Mouse (Mus musculus): ENCODE results near the gene Snx21. TPM values are rescaled to one million over a fixed set of nuclear protein-coding genes. Genes with fewer than 3 reads are reported as not detected.
A peak's percentile ranks its signal among the peaks of the same experiment; 100 is the strongest.

Snx21 gene
- polyA plus RNA-seq, 1 experiment: 19.5 TPM

- Histone ChIP-seq H3K4me3 (ENCODE audit: insufficient read depth, poor library complexity, severe bottlenecking) (no peak overlapping the region), H3K27me3 (ENCODE audit: control insufficient read depth, insufficient read depth, insufficient read length) (no peaks in the 10 kb centered on the region), H3K79me2 (ENCODE audit: control insufficient read depth, insufficient read depth) (no peaks in the 10 kb centered on the region), H3K79me3 (ENCODE audit: low read depth) (no peaks in the 10 kb centered on the region), H3K36me3 (ENCODE audit: control insufficient read depth, insufficient read depth) (peaks cover 8% of the 10 kb centered on the region), H3ac (ENCODE audit: control insufficient read depth, insufficient read length, low read depth) (no peak overlapping the region)
- TF ChIP-seq MAX (IDR thresholded peaks at IDR 0.05) (no peak), CTCF (IDR thresholded peaks at IDR 0.05; ENCODE audit: control insufficient read depth, insufficient read depth, insufficient read length) (no peak), MYOG (IDR thresholded peaks at IDR 0.05; ENCODE audit: control insufficient read depth, extremely low read depth, insufficient read length) (no peak), MYOD1 (IDR thresholded peaks at IDR 0.05; ENCODE audit: control insufficient read depth, insufficient read length, low read depth) (no peak), FOSL1 (IDR thresholded peaks at IDR 0.05; ENCODE audit: insufficient read depth, low read length, poor library complexity, severe bottlenecking) (no peak), USF1 (IDR thresholded peaks at IDR 0.05; ENCODE audit: low read depth) (no peak), CEBPB (IDR thresholded peaks at IDR 0.05; ENCODE audit: low read depth) (no peak)
Measured at GRCm38 (mm10) chr2:164815821-164816220, 30.2 kb downstream of the Snx21 start.

- Histone ChIP-seq H3K4me3 (ENCODE audit: insufficient read depth, poor library complexity, severe bottlenecking) (no peak overlapping the region), H3K79me3 (ENCODE audit: low read depth) (no peaks in the 10 kb centered on the region), H3K27me3 (ENCODE audit: control insufficient read depth, insufficient read depth, insufficient read length) (no peaks in the 10 kb centered on the region), H3K79me2 (ENCODE audit: control insufficient read depth, insufficient read depth) (no peaks in the 10 kb centered on the region), H3K36me3 (ENCODE audit: control insufficient read depth, insufficient read depth) (peaks cover 8% of the 10 kb centered on the region), H3ac (ENCODE audit: control insufficient read depth, insufficient read length, low read depth) (no peak overlapping the region)
- no peak for TF ChIP-seq MYOG (IDR thresholded peaks at IDR 0.05; ENCODE audit: control insufficient read depth, extremely low read depth, insufficient read length)
- TF ChIP-seq CEBPB (IDR thresholded peaks at IDR 0.05; ENCODE audit: low read depth): no peak
- TF ChIP-seq MYOD1 (IDR thresholded peaks at IDR 0.05; ENCODE audit: control insufficient read depth, insufficient read length, low read depth): no peak
- TF ChIP-seq USF1 (IDR thresholded peaks at IDR 0.05; ENCODE audit: low read depth): no peak
- no peak for TF ChIP-seq MAX (IDR thresholded peaks at IDR 0.05)
- TF ChIP-seq FOSL1 (IDR thresholded peaks at IDR 0.05; ENCODE audit: insufficient read depth, low read length, poor library complexity, severe bottlenecking): no peak
- TF ChIP-seq CTCF (IDR thresholded peaks at IDR 0.05; ENCODE audit: control insufficient read depth, insufficient read depth, insufficient read length): no peak
Measured at GRCm38 (mm10) chr2:164817206-164817605, 31.6 kb downstream of the Snx21 start.

- Histone ChIP-seq H3K27me3 (ENCODE audit: control insufficient read depth, insufficient read depth, insufficient read length) (no peaks in the 10 kb centered on the region), H3K36me3 (ENCODE audit: control insufficient read depth, insufficient read depth) (peaks cover 8% of the 10 kb centered on the region), H3K4me3 (ENCODE audit: insufficient read depth, poor library complexity, severe bottlenecking) (no peak overlapping the region), H3ac (ENCODE audit: control insufficient read depth, insufficient read length, low read depth) (no peak overlapping the region), H3K79me2 (ENCODE audit: control insufficient read depth, insufficient read depth) (no peaks in the 10 kb centered on the region), H3K79me3 (ENCODE audit: low read depth) (no peaks in the 10 kb centered on the region)
- no peak for TF ChIP-seq CEBPB (IDR thresholded peaks at IDR 0.05; ENCODE audit: low read depth)
Measured at GRCm38 (mm10) chr2:164817703-164818102, 32.1 kb downstream of the Snx21 start.

- peaks cover 21% of the 10 kb centered on the region for H3K79me2 ChIP-seq (ENCODE audit: control insufficient read depth, insufficient read depth)
- no peak overlapping the region for H3K4me3 ChIP-seq (ENCODE audit: insufficient read depth, poor library complexity, severe bottlenecking)
- TF ChIP-seq USF1 (IDR thresholded peaks at IDR 0.05; ENCODE audit: low read depth) (no peak), CTCF (IDR thresholded peaks at IDR 0.05; ENCODE audit: control insufficient read depth, insufficient read depth, insufficient read length) (no peak), MAX (IDR thresholded peaks at IDR 0.05) (no peak), CEBPB (IDR thresholded peaks at IDR 0.05; ENCODE audit: low read depth) (no peak), MYOG (IDR thresholded peaks at IDR 0.05; ENCODE audit: control insufficient read depth, extremely low read depth, insufficient read length) (no peak), FOSL1 (IDR thresholded peaks at IDR 0.05; ENCODE audit: insufficient read depth, low read length, poor library complexity, severe bottlenecking) (no peak), MYOD1 (IDR thresholded peaks at IDR 0.05; ENCODE audit: control insufficient read depth, insufficient read length, low read depth) (no peak)
- peaks cover 7% of the 10 kb centered on the region for H3K79me3 ChIP-seq (ENCODE audit: low read depth)
- H3ac ChIP-seq (ENCODE audit: control insufficient read depth, insufficient read length, low read depth): no peak overlapping the region
- H3K36me3 ChIP-seq (ENCODE audit: control insufficient read depth, insufficient read depth): peaks cover 25% of the 10 kb centered on the region
- H3K27me3 ChIP-seq (ENCODE audit: control insufficient read depth, insufficient read depth, insufficient read length): no peaks in the 10 kb centered on the region
Measured at GRCm38 (mm10) chr2:164821060-164821459, 35.4 kb downstream of the Snx21 start.

DNA sequence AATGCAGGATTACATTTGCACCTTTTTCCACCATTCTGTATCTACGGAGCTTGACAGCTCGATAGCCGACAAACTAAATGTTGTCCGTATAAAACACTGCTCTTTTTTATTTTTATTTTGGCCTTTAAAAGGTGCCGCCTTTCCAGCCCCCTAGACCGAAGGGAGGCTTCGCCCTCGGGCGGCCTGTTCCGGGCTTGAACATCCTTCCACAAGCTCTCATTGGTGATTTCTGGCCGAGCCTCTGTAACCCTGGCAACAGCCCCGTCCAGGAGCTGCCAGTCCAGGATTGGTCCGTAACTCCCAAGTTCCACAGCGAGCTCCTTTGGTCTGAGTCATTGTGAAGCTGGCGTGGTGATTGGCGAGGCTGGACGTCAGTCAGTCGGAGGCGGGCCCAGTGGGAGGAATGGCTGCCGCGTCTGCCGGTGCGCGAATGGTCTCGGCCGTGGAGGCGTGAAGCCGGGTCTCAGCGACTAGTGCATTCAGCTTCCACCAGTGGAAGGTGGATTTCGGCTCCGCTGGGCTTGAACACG is 37.1 kb downstream of the Snx21 start, which contains the start of gene Zswim1:
Zswim1 (plus strand) TSS at position 51 of the 530 bp plus-strand sequence.
- Histone ChIP-seq H3ac (ENCODE audit: control insufficient read depth, insufficient read length, low read depth) (peak within 1 kb of the TSS; percentile 69), H3K36me3 (ENCODE audit: control insufficient read depth, insufficient read depth) (peaks cover 40% of the 10 kb centered on the region), H3K79me2 (ENCODE audit: control insufficient read depth, insufficient read depth) (peaks cover 28% of the 10 kb centered on the region), H3K79me3 (ENCODE audit: low read depth) (peaks cover 7% of the 10 kb centered on the region), H3K27me3 (ENCODE audit: control insufficient read depth, insufficient read depth, insufficient read length) (no peaks in the 10 kb centered on the region), H3K4me3 (ENCODE audit: insufficient read depth, poor library complexity, severe bottlenecking) (peak within 1 kb of the TSS; percentile 89)
- TF ChIP-seq MYOG (IDR thresholded peaks at IDR 0.05; ENCODE audit: control insufficient read depth, extremely low read depth, insufficient read length): no peak
- no peak for TF ChIP-seq MAX (IDR thresholded peaks at IDR 0.05)
- TF ChIP-seq FOSL1 (IDR thresholded peaks at IDR 0.05; ENCODE audit: insufficient read depth, low read length, poor library complexity, severe bottlenecking): no peak
- TF ChIP-seq MYOD1 (IDR thresholded peaks at IDR 0.05; ENCODE audit: control insufficient read depth, insufficient read length, low read depth): no peak

DNA sequence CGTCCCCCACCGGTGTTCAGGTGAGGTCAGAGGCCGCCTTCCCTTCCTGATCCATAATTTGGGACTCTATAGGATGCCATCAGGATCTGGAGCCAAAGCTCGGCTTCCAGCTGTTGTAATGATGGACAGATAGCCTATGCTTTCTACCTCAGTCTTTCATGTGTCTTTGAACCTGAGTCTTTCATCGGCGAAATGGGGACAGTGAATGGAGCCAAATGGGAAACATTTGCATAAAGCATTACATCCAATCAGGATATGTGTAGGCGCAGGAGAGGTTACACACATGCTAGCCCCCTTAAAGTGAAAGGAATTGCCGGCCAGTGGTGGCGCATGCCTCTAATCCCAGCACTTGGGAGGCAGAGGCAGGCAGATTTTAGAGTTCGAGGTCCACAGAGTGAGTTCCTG is 37.6 kb downstream of the Snx21 start:
- peaks cover 7% of the 10 kb centered on the region for H3K79me3 ChIP-seq (ENCODE audit: low read depth)
- no peaks in the 10 kb centered on the region for H3K27me3 ChIP-seq (ENCODE audit: control insufficient read depth, insufficient read depth, insufficient read length)
- H3K79me2 ChIP-seq (ENCODE audit: control insufficient read depth, insufficient read depth): peaks cover 28% of the 10 kb centered on the region
- peak overlapping the region; percentile 69 for H3ac ChIP-seq (ENCODE audit: control insufficient read depth, insufficient read length, low read depth)
- TF ChIP-seq CEBPB (IDR thresholded peaks at IDR 0.05; ENCODE audit: low read depth): no peak
- peak; percentile 53 for TF ChIP-seq MAX (IDR thresholded peaks at IDR 0.05)
- H3K4me3 ChIP-seq (ENCODE audit: insufficient read depth, poor library complexity, severe bottlenecking): peak overlapping the region; percentile 89
- H3K36me3 ChIP-seq (ENCODE audit: control insufficient read depth, insufficient read depth): peaks cover 42% of the 10 kb centered on the region
